Mouse (Mus musculus) small intestine, adult 2 months (tissue): ENCODE results near the gene Taf1b. TPM values are rescaled to one million over a fixed set of nuclear protein-coding genes. Genes with fewer than 3 reads are reported as not detected.
A peak's percentile ranks its signal among the peaks of the same experiment; 100 is the strongest.

Experiments used
- H3K27ac ChIP-seq: fragments of 200-500 bp; 2 replicates; pipeline ENCODE4 v1.5.1; 2012; ENCODE audit warnings: low read depth, low read length, control low read depth, inconsistent platforms; ENCODE audit not compliant: insufficient read depth
- H3K27me3 ChIP-seq: fragments of 200-500 bp; 2 replicates; pipeline ENCODE4 v1.6.1; 2012; ENCODE audit warnings: mild to moderate bottlenecking, moderate library complexity, low read length, inconsistent platforms; ENCODE audit not compliant: control insufficient read depth, insufficient read depth
- H3K36me3 ChIP-seq: fragments of 200-500 bp; 2 replicates; pipeline ENCODE4 v1.6.1; 2012; ENCODE audit warnings: mild to moderate bottlenecking, low read length, control low read depth, inconsistent platforms; ENCODE audit not compliant: control insufficient read depth, insufficient read depth
- H3K4me1 ChIP-seq: fragments of 200-500 bp; 2 replicates; pipeline ENCODE4 v1.6.1; 2012; ENCODE audit warnings: low read length, inconsistent platforms, mixed read lengths; ENCODE audit not compliant: control insufficient read depth, insufficient read depth, insufficient read length
- H3K4me3 ChIP-seq: fragments of 200-500 bp; 2 replicates; pipeline ENCODE4 v1.5.1; 2012; ENCODE audit warnings: low read depth, mild to moderate bottlenecking, control low read depth, inconsistent platforms, low read length, moderate library complexity
- CTCF ChIP-seq: fragments of 200-500 bp; IDR thresholded peaks from 2 replicates; pipeline ENCODE4 v1.5.1; 2012; ENCODE audit warnings: low read depth, mild to moderate bottlenecking, control low read depth, inconsistent platforms, low read length, moderate library complexity, mixed read lengths; ENCODE audit not compliant: insufficient replicate concordance, insufficient read length; ENCODE audit errors: extremely low read depth
- POLR2A ChIP-seq: fragments of 200-500 bp; IDR thresholded peaks from 2 replicates; pipeline ENCODE4 v1.6.1; 2012; ENCODE audit warnings: low read depth, mild to moderate bottlenecking, control low read depth, inconsistent platforms, low read length, moderate library complexity
- WGBS: fragments of 180-500 bp; shearing (Covaris S2); methylation state at CpG from one replicate; pipeline ENCODE4 v1.1.7; 2018; 5-methylcytosine and 5-hydroxymethylcytosine counted together
- polyA plus RNA-seq: library from polyadenylated mRNA; depleted of rRNA; stranded (reverse); fragments of >200 nt; gene quantifications from 2 replicates; pipeline ENCODE4 v1.2.3, GENCODE M21; 2012

Taf1b gene
- polyA plus RNA-seq, 1 experiment = 1.9 TPM

DNA sequence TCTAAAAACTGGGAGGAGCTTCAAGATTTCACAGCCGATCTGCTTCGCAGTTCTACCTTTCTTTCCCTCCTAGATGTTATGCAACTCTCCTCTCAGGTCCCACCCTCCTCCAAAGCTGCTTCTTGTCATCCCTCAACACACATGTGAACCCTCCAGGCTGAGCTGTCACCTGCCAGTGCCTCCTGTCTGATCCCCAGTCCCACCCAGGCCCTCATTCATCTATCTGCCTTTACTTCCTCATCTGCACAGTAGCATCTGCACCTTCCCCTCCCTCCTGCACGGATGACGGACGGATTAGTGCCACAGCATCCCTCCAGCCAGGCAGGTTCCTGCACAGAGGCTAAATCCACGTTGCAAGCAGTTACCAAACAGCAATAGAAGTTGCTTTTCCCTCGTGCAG lies 88.0 kb downstream of the Taf1b start:
- no peaks in the 10 kb centered on the region for H3K4me1 ChIP-seq
- no peak for TF ChIP-seq POLR2A
- H3K27me3 ChIP-seq = no peaks in the 10 kb centered on the region
- WGBS = 75% methylated on average over 7 of the region's 7 CpGs
- H3K36me3 ChIP-seq = no peaks in the 10 kb centered on the region
- no peak overlapping the region for H3K4me3 ChIP-seq
- no peak overlapping the region for H3K27ac ChIP-seq

DNA sequence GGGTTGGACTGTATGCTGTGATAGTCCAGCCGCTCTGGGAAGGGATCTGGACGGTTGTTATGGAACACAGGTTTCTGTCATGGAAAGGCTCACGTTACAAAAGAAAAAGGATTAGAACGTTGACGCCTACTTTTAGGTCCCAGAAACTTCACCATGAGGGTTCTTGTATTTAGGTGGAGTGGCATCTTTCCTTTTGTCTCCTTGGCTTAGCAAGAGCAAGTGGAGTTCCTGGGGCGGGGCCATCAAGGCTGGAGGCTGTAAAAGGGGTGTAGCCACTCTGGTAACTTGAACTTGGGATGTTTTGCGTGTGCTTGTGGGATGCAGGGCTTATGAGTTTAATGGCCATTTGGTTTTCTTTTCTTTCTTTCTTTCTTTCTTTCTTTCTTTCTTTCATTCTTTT lies 92.2 kb downstream of the Taf1b start:
- 91% methylated on average over 7 of the region's 7 CpGs for WGBS
- Histone ChIP-seq H3K27ac (no peak overlapping the region), H3K4me3 (no peak overlapping the region), H3K4me1 (peaks cover 9% of the 10 kb centered on the region; the same call in 1 of the 2 replicates), H3K36me3 (no peaks in the 10 kb centered on the region), H3K27me3 (no peaks in the 10 kb centered on the region)
- TF ChIP-seq CTCF (no peak), POLR2A (no peak)

DNA sequence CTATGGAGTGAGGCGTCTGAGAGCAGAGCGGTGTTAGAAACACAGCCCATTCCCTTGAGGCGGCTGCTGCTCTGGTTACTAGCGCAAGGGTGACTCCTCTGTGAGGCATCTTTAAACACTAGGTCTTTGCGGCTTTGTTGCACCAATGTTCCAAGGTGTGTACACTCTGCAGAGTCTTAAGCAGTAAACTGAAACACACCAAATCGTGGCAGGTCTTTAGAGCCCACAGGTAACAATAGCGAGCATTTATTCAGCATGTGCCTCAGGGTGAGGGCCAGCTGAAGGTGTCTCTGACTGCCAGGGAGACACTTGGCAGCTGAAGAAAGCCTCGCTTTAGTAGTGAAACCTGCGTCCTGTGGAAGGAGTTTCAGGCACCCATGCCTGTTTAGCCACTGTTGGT lies 93.9 kb downstream of the Taf1b start:
- H3K27me3 ChIP-seq = no peaks in the 10 kb centered on the region
- H3K4me1 ChIP-seq = peaks cover 9% of the 10 kb centered on the region; the same call in 1 of the 2 replicates
- TF ChIP-seq CTCF (no peak), POLR2A (no peak)
- no peak overlapping the region for H3K27ac ChIP-seq
- H3K4me3 ChIP-seq = no peak overlapping the region
- 85% methylated on average over 9 of the region's 9 CpGs for WGBS
- H3K36me3 ChIP-seq = no peaks in the 10 kb centered on the region

DNA sequence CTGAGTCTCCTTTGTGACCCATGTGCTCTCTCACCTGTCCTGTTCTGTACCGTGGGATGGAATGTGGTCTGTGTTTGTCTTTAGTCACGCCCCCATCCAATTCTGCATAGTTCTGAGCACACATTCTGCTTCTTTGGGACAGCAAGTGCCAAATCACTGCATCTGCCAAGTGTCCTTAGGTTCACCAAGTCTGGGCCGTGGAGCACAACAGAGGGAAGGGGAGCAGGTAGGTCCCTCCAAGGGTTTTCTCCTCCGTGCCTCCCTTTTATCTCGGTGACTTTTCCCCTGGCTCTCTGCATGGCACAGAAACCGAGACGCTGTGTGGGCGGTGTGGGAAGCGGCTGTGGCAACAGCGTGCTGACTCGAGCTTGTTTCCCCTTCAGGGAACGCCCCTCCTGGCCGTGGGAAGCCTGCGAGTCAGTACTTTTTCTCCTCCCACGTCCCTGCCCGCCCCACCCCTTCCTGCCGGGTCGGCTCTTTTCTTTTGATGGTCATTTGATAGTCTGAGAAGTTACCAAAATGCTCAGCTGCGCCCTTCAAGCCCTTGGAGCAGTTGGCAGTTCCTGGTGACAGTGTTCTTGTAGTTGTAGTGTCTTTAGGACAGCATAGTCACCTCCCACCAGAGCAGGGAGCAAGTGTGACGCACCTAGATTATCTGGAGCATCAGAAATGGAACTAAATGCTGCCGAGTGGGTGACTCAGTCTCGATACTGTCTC lies 95.0 kb downstream of the Taf1b start:
- no peaks in the 10 kb centered on the region for H3K36me3 ChIP-seq
- H3K4me3 ChIP-seq = peak overlapping the region; percentile 48
- no peaks in the 10 kb centered on the region for H3K27me3 ChIP-seq
- TF ChIP-seq POLR2A = no peak
- no peak for TF ChIP-seq CTCF
- no peak overlapping the region for H3K27ac ChIP-seq
- WGBS = under 1% methylated on average over 22 of the region's 22 CpGs
- H3K4me1 ChIP-seq = peaks cover 9% of the 10 kb centered on the region; the same call in 1 of the 2 replicates

DNA sequence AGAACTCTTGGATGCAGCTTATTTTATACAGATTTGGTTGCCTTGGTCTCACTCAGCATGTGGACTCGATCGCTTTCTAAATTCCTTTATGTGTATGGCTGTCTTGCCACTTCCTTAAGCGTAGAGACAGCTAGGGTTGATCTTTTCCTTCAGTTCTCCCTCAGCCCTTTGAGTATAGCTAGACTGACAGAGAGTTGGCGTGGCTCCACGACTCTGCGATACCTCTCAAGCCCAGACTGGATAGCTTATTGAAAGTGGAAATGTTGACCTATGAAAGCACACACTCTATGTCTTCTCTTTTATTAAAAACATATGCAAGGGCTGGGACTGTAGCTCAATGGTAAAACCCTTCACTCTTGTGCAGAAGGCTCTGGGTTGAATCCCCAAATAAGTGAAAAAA lies 99.2 kb downstream of the Taf1b start:
- Histone ChIP-seq H3K27ac (no peak overlapping the region), H3K27me3 (no peaks in the 10 kb centered on the region), H3K4me1 (peaks cover 6% of the 10 kb centered on the region; the same call in 1 of the 2 replicates), H3K4me3 (no peak overlapping the region), H3K36me3 (no peaks in the 10 kb centered on the region)
- no peak for TF ChIP-seq POLR2A
- TF ChIP-seq CTCF = no peak
- 80% methylated on average over 6 of the region's 6 CpGs for WGBS

DNA sequence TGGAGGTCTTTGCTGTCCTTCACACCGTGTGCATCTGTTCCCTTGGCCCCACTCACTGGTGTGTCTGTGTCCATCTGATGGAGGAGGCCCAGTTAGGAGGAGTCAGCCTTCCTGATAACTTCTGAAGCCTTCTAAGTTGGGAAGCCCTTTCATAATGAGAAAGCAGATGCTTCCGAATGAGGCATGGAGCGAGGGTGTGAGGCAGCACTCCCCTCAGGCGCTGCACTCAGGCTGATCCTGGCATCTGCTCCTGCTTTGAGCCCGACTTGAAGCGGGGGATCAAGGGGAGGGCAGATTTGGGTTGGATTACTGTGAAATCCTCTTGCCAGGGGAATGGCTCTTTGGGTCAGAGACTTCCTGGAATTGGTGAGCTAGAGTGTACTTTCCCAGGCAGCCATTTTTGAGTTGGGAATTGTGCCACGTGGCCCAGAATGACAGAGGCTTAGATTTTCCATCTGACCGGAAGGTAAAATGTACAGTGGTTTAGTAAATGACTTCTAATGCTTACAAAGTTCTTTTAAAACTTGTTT lies 101.3 kb downstream of the Taf1b start:
- H3K4me3 ChIP-seq = no peak overlapping the region
- WGBS = 80% methylated on average over 8 of the region's 8 CpGs
- no peak for TF ChIP-seq POLR2A
- TF ChIP-seq CTCF = no peak
- H3K36me3 ChIP-seq = no peaks in the 10 kb centered on the region
- H3K4me1 ChIP-seq = no peaks in the 10 kb centered on the region
- H3K27me3 ChIP-seq = no peaks in the 10 kb centered on the region
- H3K27ac ChIP-seq = no peak overlapping the region

DNA sequence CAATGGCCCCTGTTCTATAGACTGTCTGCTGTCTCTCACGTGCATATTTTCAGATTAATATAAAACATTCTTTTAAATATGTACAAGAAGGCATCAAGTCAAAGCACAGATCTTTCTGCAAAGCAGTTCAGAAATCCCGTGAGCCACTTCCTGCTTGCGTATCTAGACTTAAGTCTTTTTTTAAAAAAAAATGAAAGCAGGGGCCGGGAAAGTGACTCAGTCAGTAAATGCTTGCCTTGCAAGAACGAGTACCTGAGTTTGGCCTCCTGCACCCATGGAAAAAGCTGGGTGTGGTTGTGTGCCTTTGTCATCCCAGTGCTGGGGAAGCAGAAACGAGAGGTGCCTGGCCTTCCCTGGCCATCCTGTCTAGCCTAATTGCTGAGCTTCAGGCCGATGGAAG lies 101.9 kb downstream of the Taf1b start:
- H3K27me3 ChIP-seq = no peaks in the 10 kb centered on the region
- no peak overlapping the region for H3K27ac ChIP-seq
- WGBS = 83% methylated on average over 7 of the region's 7 CpGs
- TF ChIP-seq POLR2A (no peak), CTCF (no peak)
- no peaks in the 10 kb centered on the region for H3K4me1 ChIP-seq
- no peaks in the 10 kb centered on the region for H3K36me3 ChIP-seq
- no peak overlapping the region for H3K4me3 ChIP-seq
